Mouse (Mus musculus) forelimb bud, embryonic 11.5 days (tissue): ENCODE measurements around the gene Pbx1.

ENCODE experiments used
- DNase-seq: peaks from one replicate; pipeline ENCODE4 v3.0.0-alpha.2; 2012; ENCODE audit warnings: low read depth, low spot score

The Pbx1 gene

GRCm38 (mm10) chr1:168300505-168300904 is 131.6 kb downstream of the Pbx1 start:
- DNase-seq: no peak

- peak; percentile 32 for DNase-seq
These were observed 132.1 kb downstream of the Pbx1 start for GRCm38 (mm10) chr1:168299928-168300365.

GRCm38 (mm10) chr1:168299181-168299580 is 132.9 kb downstream of the Pbx1 start:
- no peak for DNase-seq

- peak; percentile 44 for DNase-seq
These were observed 135.8 kb downstream of the Pbx1 start for GRCm38 (mm10) chr1:168296290-168296689.

- DNase-seq: peak; percentile 20
These were observed 136.3 kb downstream of the Pbx1 start for GRCm38 (mm10) chr1:168295782-168296181.

- DNase-seq: no peak
These were observed 138.4 kb downstream of the Pbx1 start for GRCm38 (mm10) chr1:168293673-168294072.

GRCm38 (mm10) chr1:168292106-168292505 is 140.0 kb downstream of the Pbx1 start:
- no peak for DNase-seq

- DNase-seq: no peak
These were observed 140.4 kb downstream of the Pbx1 start for GRCm38 (mm10) chr1:168291643-168292040.

- no peak for DNase-seq
These were observed 140.9 kb downstream of the Pbx1 start for GRCm38 (mm10) chr1:168291001-168291642.

- DNase-seq: no peak
These were observed 141.7 kb downstream of the Pbx1 start for GRCm38 (mm10) chr1:168290236-168290985.

- DNase-seq: no peak
These were observed 143.1 kb downstream of the Pbx1 start for GRCm38 (mm10) chr1:168288891-168289545.

GRCm38 (mm10) chr1:168287843-168288591 is 144.1 kb downstream of the Pbx1 start:
- DNase-seq: no peak

GRCm38 (mm10) chr1:168286862-168287650 is 145.0 kb downstream of the Pbx1 start:
- no peak for DNase-seq

GRCm38 (mm10) chr1:168284566-168285141 is 147.4 kb downstream of the Pbx1 start:
- no peak for DNase-seq

- no peak for DNase-seq
These were observed 148.1 kb downstream of the Pbx1 start for GRCm38 (mm10) chr1:168283841-168284565.

- DNase-seq: no peak
These were observed 148.6 kb downstream of the Pbx1 start for GRCm38 (mm10) chr1:168283421-168283820.

GRCm38 (mm10) chr1:168275678-168276077 is 156.4 kb downstream of the Pbx1 start:
- no peak for DNase-seq

GRCm38 (mm10) chr1:168274296-168274695 is 157.8 kb downstream of the Pbx1 start:
- no peak for DNase-seq

- no peak for DNase-seq
These were observed 160.0 kb downstream of the Pbx1 start for GRCm38 (mm10) chr1:168272091-168272490.

- no peak for DNase-seq
These were observed 160.9 kb downstream of the Pbx1 start for GRCm38 (mm10) chr1:168271207-168271606.
